Mouse (Mus musculus): Measurements from ENCODE around the gene Cox14. TPM values are rescaled to one million over a fixed set of nuclear protein-coding genes. Genes with fewer than 3 reads are reported as not detected.
"Not testable (repeated sequence)": the region's sequence is repeated elsewhere in the genome, so short reads cannot be mapped to it uniquely, and the experiment has no call there.

The Cox14 gene
- total RNA-seq, 2 experiments from 2014 or later, result 227 to 229 TPM

DNA sequence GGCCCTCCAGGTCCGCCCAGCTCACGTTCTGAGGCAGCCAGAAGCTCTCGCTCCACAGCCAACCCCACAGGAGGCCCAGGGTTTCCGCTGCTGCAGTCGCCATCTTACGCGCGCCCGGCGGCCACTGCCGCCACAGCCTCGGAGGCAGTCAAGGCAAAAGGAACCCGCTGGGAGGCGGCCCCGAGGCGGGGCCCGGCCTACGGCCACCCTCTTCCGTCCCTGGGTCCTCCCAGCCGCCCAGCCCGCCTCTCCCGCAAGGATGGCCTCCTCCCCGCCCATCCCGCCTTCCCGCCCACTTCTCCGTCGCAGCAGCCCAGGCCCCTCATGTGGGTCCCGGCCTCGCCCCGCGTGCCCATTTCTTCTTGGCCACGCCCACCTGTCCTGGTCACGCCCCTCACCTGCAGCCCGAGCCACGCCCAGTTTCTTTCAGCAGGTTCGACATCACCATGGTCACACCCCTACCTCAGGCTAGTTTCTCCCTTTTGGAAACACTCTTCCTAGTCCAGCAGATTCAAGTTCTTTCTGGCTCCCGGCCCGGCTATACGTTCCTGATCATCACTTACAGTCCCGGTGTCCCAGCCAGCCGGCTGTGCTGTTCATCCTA is 47.0 kb downstream of the Cox14 start:
- DNase-seq (ENCODE audit: low spot score), result peak; percentile 86

DNA sequence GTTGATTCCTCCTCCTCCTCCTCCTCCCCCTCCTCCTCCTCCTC is 47.3 kb downstream of the Cox14 start, which contains the start of gene Cers5:
TSS of gene Cers5 (minus strand) at position 5 of the 44 bp plus-strand sequence.
- intact Hi-C loops (cut with DNase I), result loop anchor here (2.0 to 10.0 kb wide), 3 partner anchors 70 to 278 kb away; partner anchors contain the start of gene Smarcd1
- DNase-seq (ENCODE audit: low spot score), result not testable (repeated sequence)

More for the DNA sequence above, 47.0 kb downstream of the Cox14 start:
- intact Hi-C loops (cut with DNase I), result loop anchor here (2.0 to 10.0 kb wide), 3 partner anchors 70 to 278 kb away; partner anchors contain the start of gene Smarcd1

DNA sequence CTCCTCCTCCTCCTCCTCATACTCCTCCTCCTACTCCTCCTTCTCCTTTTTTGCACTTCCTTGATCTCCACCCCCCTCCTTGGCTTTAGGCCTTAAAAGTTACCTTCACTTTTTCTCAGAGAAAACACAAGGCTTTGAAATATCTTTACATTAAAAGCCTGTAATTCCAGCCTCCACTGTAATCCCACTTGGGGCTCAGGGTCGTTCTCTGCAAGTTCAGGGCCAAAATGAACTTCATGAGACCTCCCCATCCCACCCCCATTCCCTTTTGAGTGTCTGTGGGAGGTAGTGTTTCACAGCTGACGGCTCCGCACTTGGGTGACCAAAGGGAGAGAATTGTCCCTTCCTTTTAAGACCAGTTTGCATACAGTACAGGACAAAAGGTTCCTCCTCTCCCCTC is 47.5 kb downstream of the Cox14 start:
- no peak for DNase-seq (ENCODE audit: low spot score)

More for the DNA sequence above, 47.5 kb downstream of the Cox14 start:
- intact Hi-C loops (cut with DNase I), result loop anchor here (2.0 to 10.0 kb wide), 3 partner anchors 70 to 278 kb away; partner anchors contain the start of gene Smarcd1

Other genes starting within 250 kb of the Cox14 start
- under 1 TPM in 1 of 2 experiments, not detected in 1; 0.11 TPM for gene Faim2, start 197.5 kb upstream of the Cox14 start, total RNA-seq (2021)
- not detected for gene Aqp2, start 146.6 kb upstream of the Cox14 start, total RNA-seq (2021)
- under 1 TPM in 1 of 2 experiments, not detected in 1; 0.22 TPM for gene Aqp5, start 134.8 kb upstream of the Cox14 start, total RNA-seq (2021)
- not detected for gene Aqp6, start 124.2 kb upstream of the Cox14 start, total RNA-seq (2021)
- 1 to 10 TPM; 2.8 to 3.0 TPM for gene Racgap1, start 74.0 kb upstream of the Cox14 start, total RNA-seq (2021)
- under 1 TPM; 0.48 to 0.55 TPM for gene Asic1, start 55.2 kb upstream of the Cox14 start, total RNA-seq (2021)
- gene Smarcd1, start 23.5 kb upstream of the Cox14 start, total RNA-seq (2021), result 10 to 100 TPM; 23.5 to 25.3 TPM
- 1 to 10 TPM; 2.8 to 4.2 TPM for gene Gm17349, start 20.1 kb upstream of the Cox14 start, total RNA-seq (2021)
- 10 to 100 TPM; 54.1 to 67.6 TPM for gene Gpd1, start 8.1 kb upstream of the Cox14 start, total RNA-seq (2021)
- gene Cers5, start 47.3 kb downstream of the Cox14 start, total RNA-seq (2021), result 10 to 100 TPM; 18.2 to 18.5 TPM
- gene Lima1, start 149.8 kb downstream of the Cox14 start, total RNA-seq (2021), result 10 to 100 TPM; 17.9 to 20.2 TPM
- under 1 TPM; 0.06 to 0.10 TPM for gene Fam186a, start 241.4 kb downstream of the Cox14 start, total RNA-seq (2021)
- gene Larp4, start 244.4 kb downstream of the Cox14 start, total RNA-seq (2021), result 10 to 100 TPM; 57.7 to 64.3 TPM

Measured in heart, postnatal 25 days (tissue).